Mouse (Mus musculus) yolk sac, embryonic 10.5 days (tissue): ENCODE measurements around the gene Tusc2.
"Not testable (repeated sequence)": the region's sequence is repeated elsewhere in the genome, so short reads cannot be mapped to it uniquely, and the experiment has no call there.

Source experiments
- DNase-seq: peaks from one replicate; pipeline ENCODE4 v3.0.0-alpha.2; 2017; ENCODE audit warnings: low spot score

Tusc2 gene

GRCm38 (mm10) chr9:107568331-107569261 is 5.5 kb downstream of the Tusc2 start:
- peak; percentile 92 for DNase-seq

- no peak for DNase-seq
Measured at GRCm38 (mm10) chr9:107569270-107569669, 6.2 kb downstream of the Tusc2 start.

GRCm38 (mm10) chr9:107570016-107570415 is 7.0 kb downstream of the Tusc2 start:
- DNase-seq: no peak

GRCm38 (mm10) chr9:107570845-107571244 is 7.8 kb downstream of the Tusc2 start:
- DNase-seq: no peak

- no peak for DNase-seq
Measured at GRCm38 (mm10) chr9:107571534-107572326, 8.7 kb downstream of the Tusc2 start.

GRCm38 (mm10) chr9:107572327-107572662 is 9.2 kb downstream of the Tusc2 start:
- DNase-seq: no peak

GRCm38 (mm10) chr9:107573774-107574173 is 10.7 kb downstream of the Tusc2 start:
- DNase-seq: not testable (repeated sequence)

- DNase-seq: peak; percentile 78
Measured at GRCm38 (mm10) chr9:107575579-107576356, 12.7 kb downstream of the Tusc2 start.

GRCm38 (mm10) chr9:107576357-107577107 is 13.5 kb downstream of the Tusc2 start, which contains the start of gene Hyal1:
Hyal1 (plus strand) TSS chr9:107576927.
- DNase-seq: peak; percentile 89

GRCm38 (mm10) chr9:107577871-107578270 is 14.8 kb downstream of the Tusc2 start:
- no peak for DNase-seq

GRCm38 (mm10) chr9:107578587-107578986 is 15.5 kb downstream of the Tusc2 start, which contains the start of gene Naa80:
Naa80 (plus strand) TSS chr9:107578887.
- no peak for DNase-seq

- no peak for DNase-seq
Measured at GRCm38 (mm10) chr9:107579023-107579900, 16.2 kb downstream of the Tusc2 start.

GRCm38 (mm10) chr9:107580501-107581317 is 17.7 kb downstream of the Tusc2 start, which contains the start of gene Hyal3:
Hyal3 (plus strand) TSS chr9:107580818.
- peak; percentile 89 for DNase-seq

GRCm38 (mm10) chr9:107581584-107581983 is 18.5 kb downstream of the Tusc2 start:
- no peak for DNase-seq

GRCm38 (mm10) chr9:107582509-107583062 is 19.5 kb downstream of the Tusc2 start:
- no peak for DNase-seq

- no peak for DNase-seq
Measured at GRCm38 (mm10) chr9:107583174-107583573, 20.1 kb downstream of the Tusc2 start.

GRCm38 (mm10) chr9:107586504-107586903 is 23.4 kb downstream of the Tusc2 start:
- DNase-seq: no peak

- peak; percentile 99 for DNase-seq
Measured at GRCm38 (mm10) chr9:107586974-107587832, 24.1 kb downstream of the Tusc2 start, which contains the start of gene Ifrd2. Ifrd2 (plus strand) TSS chr9:107587642.
